Mouse (Mus musculus) erythroblast, adult 5-6 weeks (primary cell): ENCODE data around the gene Gpr63. TPM values are rescaled to one million over a fixed set of nuclear protein-coding genes. Genes with fewer than 3 reads are reported as not detected.
"Not testable (repeated sequence)": the region's sequence is repeated elsewhere in the genome, so short reads cannot be mapped to it uniquely, and the experiment has no call there.

ENCODE experiments used
- ATAC-seq: replicated peaks from 2 replicates; pipeline ENCODE4 v1.8.0; 2016; ENCODE audit warnings: moderate number of reproducible peaks, mild to moderate bottlenecking, moderate TSS enrichment, inconsistent platforms; ENCODE audit not compliant: poor library complexity, low FRiP score, severe bottlenecking
- total RNA-seq, 2 experiments: library from RNA; stranded (forward) in 1 of 2; stranded (reverse) in 1 of 2; fragments of 150-400 nt in 1 of 2; fragments of 200-764, 138-1000 nt in 1 of 2; gene quantifications; 2 replicates each; pipeline versions ENCODE4 v1.2.3 to v1.2.4; 2015 to 2017; ENCODE audit warnings: low replicate concordance in 2 of 2

The Gpr63 gene
- total RNA-seq, 2 experiments from 2014 or later: not detected

- no peak for ATAC-seq
These were observed 71.1 kb downstream of the Gpr63 start for GRCm38 (mm10) chr4:25037260-25037659.

- not testable (repeated sequence) for ATAC-seq
These were observed 89.3 kb downstream of the Gpr63 start for GRCm38 (mm10) chr4:25055541-25055940.

Other genes with a start within 250 kb of the Gpr63 start
- gene Klhl32, start 115.3 kb upstream of the Gpr63 start, total RNA-seq (2015; ENCODE audit: low replicate concordance): not detected in 2 replicates
- gene Klhl32, start 115.3 kb upstream of the Gpr63 start, total RNA-seq (2017; ENCODE audit: low replicate concordance): not detected in 2 replicates
- gene Ndufaf4, start 68.3 kb upstream of the Gpr63 start, total RNA-seq (2015; ENCODE audit: low replicate concordance): 5.2 and 6.9 TPM in 2 replicates
- gene Ndufaf4, start 68.3 kb upstream of the Gpr63 start, total RNA-seq (2017; ENCODE audit: low replicate concordance): 2.6 and 5.0 TPM in 2 replicates